Mouse (Mus musculus): ENCODE data around the gene Otub1. TPM values are rescaled to one million over a fixed set of nuclear protein-coding genes. Genes with fewer than 3 reads are reported as not detected.

Gene Otub1
- 127 and 139 TPM in 2 replicates for total RNA-seq (2014; rRNA removed; ENCODE audit: low replicate concordance)
- 117 and 132 TPM in 2 replicates for polyA plus RNA-seq (2015; fragmentation: Nextera tagmentation; extraction: Ambion mirVana)

GRCm38 (mm10) chr19:7205753-7206736 is at the start of gene Otub1:
Otub1 (minus strand) TSS chr19:7206316.
- peak; percentile 96 for ATAC-seq (ENCODE audit: insufficient read depth, low read depth)

GRCm38 (mm10) chr19:7246021-7246420 is 39.9 kb upstream of the Otub1 start:
- ATAC-seq (ENCODE audit: insufficient read depth, low read depth) (no peak), DNase-seq (ENCODE audit: low spot score) (no peak)
- H3K27ac ChIP-seq (ENCODE audit: low read depth): no peak overlapping the region
- H3K4me2 ChIP-seq (ENCODE audit: low read depth, low read length): no peak overlapping the region
- no peak overlapping the region for H3K4me3 ChIP-seq (ENCODE audit: low read depth, low read length)
- no peaks in the 10 kb centered on the region for H3K9me3 ChIP-seq (replicated peaks; ENCODE audit: control insufficient read depth, low read length)
- no peak for TF ChIP-seq EP300 (IDR thresholded peaks at IDR 0.05; ENCODE audit: low read depth)
- TF ChIP-seq CTCF (IDR thresholded peaks at IDR 0.05; ENCODE audit: low read depth): no peak
- no peaks in the 10 kb centered on the region for H3K27me3 ChIP-seq (ENCODE audit: control insufficient read depth, insufficient read depth, low read length)
- WGBS: 72% methylated on average over 3 of the region's 3 CpGs
- no peaks in the 10 kb centered on the region for H3K36me3 ChIP-seq (replicated peaks; ENCODE audit: control insufficient read depth, insufficient read depth, low read length)
- H3K9ac ChIP-seq (replicated peaks; ENCODE audit: low read depth, low read length): no peak overlapping the region
- no peaks in the 10 kb centered on the region for H3K4me1 ChIP-seq (ENCODE audit: control insufficient read depth, insufficient read depth)

More at GRCm38 (mm10) chr19:7205753-7206736, at the start of gene Otub1:
- H3K9me3 ChIP-seq (replicated peaks; ENCODE audit: control insufficient read depth, low read length): no peaks in the 10 kb centered on the region
- H3K4me2 ChIP-seq (ENCODE audit: low read depth, low read length): peak within 1 kb of the TSS; percentile 73
- H3K4me1 ChIP-seq (ENCODE audit: control insufficient read depth, insufficient read depth): peaks cover 20% of the 10 kb centered on the region
- H3K27me3 ChIP-seq (ENCODE audit: control insufficient read depth, insufficient read depth, low read length): no peaks in the 10 kb centered on the region
- H3K9ac ChIP-seq (replicated peaks; ENCODE audit: low read depth, low read length): peak within 1 kb of the TSS; percentile 74
- peak; percentile 95 for DNase-seq (ENCODE audit: low spot score)
- WGBS: 1% methylated on average over 67 of the region's 79 CpGs
- H3K4me3 ChIP-seq (ENCODE audit: low read depth, low read length): peak within 1 kb of the TSS; percentile 86
- H3K36me3 ChIP-seq (replicated peaks; ENCODE audit: control insufficient read depth, insufficient read depth, low read length): peaks cover 30% of the 10 kb centered on the region
- peak; percentile 70; the same call in 1 of the 2 replicates for TF ChIP-seq EP300 (IDR thresholded peaks at IDR 0.05; ENCODE audit: low read depth)
- no peak for TF ChIP-seq CTCF (IDR thresholded peaks at IDR 0.05; ENCODE audit: low read depth)
- H3K27ac ChIP-seq (ENCODE audit: low read depth): peak within 1 kb of the TSS; percentile 96

- H3K9ac ChIP-seq (replicated peaks; ENCODE audit: low read depth, low read length): peak within 1 kb of the TSS; percentile 86
- H3K27me3 ChIP-seq (ENCODE audit: control insufficient read depth, insufficient read depth, low read length): no peaks in the 10 kb centered on the region
- H3K27ac ChIP-seq (ENCODE audit: low read depth): peak within 1 kb of the TSS; percentile 89
- no peaks in the 10 kb centered on the region for H3K9me3 ChIP-seq (replicated peaks; ENCODE audit: control insufficient read depth, low read length)
- peak within 1 kb of the TSS; percentile 89 for H3K4me3 ChIP-seq (ENCODE audit: low read depth, low read length)
- ATAC-seq (ENCODE audit: insufficient read depth, low read depth) (peak; percentile 96), DNase-seq (ENCODE audit: low spot score) (peak; percentile 94)
- H3K4me1 ChIP-seq (ENCODE audit: control insufficient read depth, insufficient read depth): peaks cover 15% of the 10 kb centered on the region
- H3K36me3 ChIP-seq (replicated peaks; ENCODE audit: control insufficient read depth, insufficient read depth, low read length): peaks cover 17% of the 10 kb centered on the region; the same call in 1 of the 2 replicates
- WGBS: under 1% methylated on average over 79 of the region's 80 CpGs
- TF ChIP-seq CTCF (IDR thresholded peaks at IDR 0.05; ENCODE audit: low read depth) (no peak), EP300 (IDR thresholded peaks at IDR 0.05; ENCODE audit: low read depth) (no peak)
- H3K4me2 ChIP-seq (ENCODE audit: low read depth, low read length): peak within 1 kb of the TSS; percentile 99
Observed at GRCm38 (mm10) chr19:7240782-7241690, 34.9 kb upstream of the Otub1 start, which contains the start of gene Naa40. Naa40 (minus strand) TSS chr19:7241183.

GRCm38 (mm10) chr19:7240291-7240690 is 34.2 kb upstream of the Otub1 start:
- H3K4me3 ChIP-seq (ENCODE audit: low read depth, low read length): peak overlapping the region; percentile 89
- peak overlapping the region; percentile 89 for H3K27ac ChIP-seq (ENCODE audit: low read depth)
- DNase-seq (ENCODE audit: low spot score) (no peak), ATAC-seq (ENCODE audit: insufficient read depth, low read depth) (no peak)
- H3K9me3 ChIP-seq (replicated peaks; ENCODE audit: control insufficient read depth, low read length): no peaks in the 10 kb centered on the region
- TF ChIP-seq CTCF (IDR thresholded peaks at IDR 0.05; ENCODE audit: low read depth) (no peak), EP300 (IDR thresholded peaks at IDR 0.05; ENCODE audit: low read depth) (no peak)
- H3K36me3 ChIP-seq (replicated peaks; ENCODE audit: control insufficient read depth, insufficient read depth, low read length): peaks cover 22% of the 10 kb centered on the region; the same call in 1 of the 2 replicates
- no peaks in the 10 kb centered on the region for H3K27me3 ChIP-seq (ENCODE audit: control insufficient read depth, insufficient read depth, low read length)
- H3K4me1 ChIP-seq (ENCODE audit: control insufficient read depth, insufficient read depth): peaks cover 15% of the 10 kb centered on the region
- peak overlapping the region; percentile 99 for H3K4me2 ChIP-seq (ENCODE audit: low read depth, low read length)
- H3K9ac ChIP-seq (replicated peaks; ENCODE audit: low read depth, low read length): peak overlapping the region; percentile 86
- under 1% methylated on average over 13 of the region's 13 CpGs for WGBS

GRCm38 (mm10) chr19:7239574-7239973 is 33.5 kb upstream of the Otub1 start:
- ATAC-seq (ENCODE audit: insufficient read depth, low read depth): no peak
- Histone ChIP-seq H3K4me3 (ENCODE audit: low read depth, low read length) (peak overlapping the region; percentile 89), H3K27me3 (ENCODE audit: control insufficient read depth, insufficient read depth, low read length) (no peaks in the 10 kb centered on the region), H3K36me3 (replicated peaks; ENCODE audit: control insufficient read depth, insufficient read depth, low read length) (peaks cover 23% of the 10 kb centered on the region; the same call in 1 of the 2 replicates), H3K4me2 (ENCODE audit: low read depth, low read length) (peak overlapping the region; percentile 99), H3K27ac (ENCODE audit: low read depth) (no peak overlapping the region), H3K9me3 (replicated peaks; ENCODE audit: control insufficient read depth, low read length) (no peaks in the 10 kb centered on the region), H3K9ac (replicated peaks; ENCODE audit: low read depth, low read length) (peak overlapping the region; percentile 86; the same call in 1 of the 2 replicates), H3K4me1 (ENCODE audit: control insufficient read depth, insufficient read depth) (peaks cover 15% of the 10 kb centered on the region)
- no peak for TF ChIP-seq EP300 (IDR thresholded peaks at IDR 0.05; ENCODE audit: low read depth)
- TF ChIP-seq CTCF (IDR thresholded peaks at IDR 0.05; ENCODE audit: low read depth): no peak
- DNase-seq (ENCODE audit: low spot score): no peak
- WGBS: 74% methylated on average over 3 of the region's 3 CpGs
